Mouse (Mus musculus) heart, adult 8-10 months (tissue): ENCODE results near the gene Cd207. TPM values are rescaled to one million over a fixed set of nuclear protein-coding genes. Genes with fewer than 3 reads are reported as not detected.
"Not testable (repeated sequence)": the region's sequence is repeated elsewhere in the genome, so short reads cannot be mapped to it uniquely, and the experiment has no call there.

Source experiments
- DNase-seq: peaks from one replicate; pipeline ENCODE4 v3.0.0; 2022; ENCODE audit warnings: low spot score
- total RNA-seq, 4 experiments: library from RNA; stranded (reverse); gene quantifications; 2 replicates each; pipeline ENCODE4 v1.2.4; 2022

Cd207 gene
- total RNA-seq, 4 experiments from 2014 or later = 0.46 to 1.1 (median 0.75) TPM

DNA sequence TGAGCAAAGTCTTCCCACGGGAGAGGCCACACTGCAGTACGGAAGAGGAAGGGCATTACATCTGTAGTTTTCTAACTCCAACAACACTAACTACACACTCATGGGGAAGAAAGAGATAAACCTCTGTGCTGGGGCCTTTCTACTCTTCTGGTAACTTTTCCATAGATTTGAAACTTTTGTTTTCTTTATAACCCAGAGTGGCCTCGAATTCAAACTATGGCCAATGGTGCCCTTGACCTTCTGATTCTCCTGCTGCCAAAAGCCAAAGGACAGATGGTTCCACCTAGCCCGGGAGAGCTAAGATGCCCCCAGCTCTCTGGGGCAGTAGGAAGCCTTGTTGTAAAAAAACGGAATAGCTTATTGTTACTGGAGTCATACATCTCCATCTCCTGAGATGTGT is 22.3 kb upstream of the Cd207 start:
- no peak for DNase-seq

DNA sequence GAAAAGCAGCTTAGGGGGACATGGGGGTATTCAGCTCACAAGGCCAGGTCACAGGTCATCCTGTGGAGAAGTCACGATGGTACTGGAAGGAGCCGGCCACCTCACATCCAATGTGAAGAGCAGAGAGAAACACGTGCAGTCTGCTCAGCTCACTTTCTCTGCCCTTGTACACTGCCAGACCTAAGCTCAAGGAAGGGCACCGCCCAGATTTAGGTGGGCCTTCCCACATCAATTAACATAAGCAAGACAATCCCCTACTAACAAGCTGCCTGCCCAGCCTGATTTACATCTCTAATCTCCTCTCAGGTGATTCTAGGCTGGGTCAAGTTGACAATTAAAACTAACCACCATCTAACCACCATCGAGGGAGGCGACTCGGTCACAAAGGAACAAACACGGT is 20.3 kb upstream of the Cd207 start:
- no peak for DNase-seq

DNA sequence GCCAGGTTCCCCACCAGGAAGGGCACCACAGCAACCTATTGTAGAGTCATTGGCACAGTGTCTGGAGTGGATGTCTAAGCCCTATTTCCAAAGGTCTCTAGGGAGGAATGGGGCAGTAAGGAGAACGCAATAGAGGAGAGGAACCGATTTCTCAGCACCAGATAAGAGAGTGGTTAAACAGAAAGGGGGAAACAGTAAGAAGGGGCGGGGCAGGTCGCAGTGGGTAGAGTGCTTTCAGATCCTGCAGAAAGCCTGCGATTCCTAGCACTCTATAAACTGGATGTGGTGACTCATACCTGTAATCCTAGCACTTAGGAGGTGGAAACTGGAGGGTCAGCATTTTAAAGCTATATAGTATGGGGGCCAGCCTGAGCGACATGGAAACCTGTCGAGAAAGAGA is 19.0 kb upstream of the Cd207 start:
- DNase-seq = no peak

DNA sequence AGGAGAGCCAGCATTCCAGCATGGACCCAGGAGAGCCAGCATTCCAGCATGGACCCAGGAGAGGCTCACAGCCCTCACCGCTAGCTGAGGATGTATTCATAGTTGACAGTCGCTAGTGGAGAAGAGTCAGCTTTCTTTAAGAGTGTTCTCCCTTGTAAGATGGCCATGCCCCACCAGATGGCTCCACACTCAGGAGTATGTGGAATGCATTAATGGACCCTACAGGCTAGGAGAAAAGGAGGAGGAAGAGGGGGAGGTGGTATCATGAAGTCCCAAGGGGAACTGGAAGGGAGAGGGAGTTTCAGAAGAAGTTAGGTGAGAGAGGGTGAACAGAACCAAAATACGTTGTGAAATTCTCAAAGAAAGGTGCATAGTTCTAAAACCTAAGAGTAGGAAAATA is 18.1 kb upstream of the Cd207 start:
- DNase-seq = no peak

DNA sequence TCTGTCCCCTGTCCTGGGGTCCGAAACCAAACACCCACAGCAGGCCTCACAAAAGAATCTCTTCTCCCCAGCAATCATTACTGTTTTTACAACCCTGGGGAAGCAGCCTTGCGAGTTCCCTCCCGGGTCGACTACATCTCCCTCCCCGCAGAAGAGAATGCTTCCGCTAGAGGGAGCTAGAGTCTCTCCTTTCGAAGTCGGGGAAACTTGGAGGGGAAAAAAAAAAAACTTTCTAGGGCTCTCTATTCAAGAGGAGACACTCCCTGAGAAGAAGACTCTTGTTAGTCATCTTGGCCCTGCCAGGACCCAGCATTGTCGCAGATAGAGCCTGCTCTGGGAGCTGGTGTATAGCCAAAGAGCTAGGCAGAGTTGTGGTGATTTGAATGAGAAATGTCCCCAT is 16.2 kb upstream of the Cd207 start:
- peak; percentile 47 for DNase-seq

DNA sequence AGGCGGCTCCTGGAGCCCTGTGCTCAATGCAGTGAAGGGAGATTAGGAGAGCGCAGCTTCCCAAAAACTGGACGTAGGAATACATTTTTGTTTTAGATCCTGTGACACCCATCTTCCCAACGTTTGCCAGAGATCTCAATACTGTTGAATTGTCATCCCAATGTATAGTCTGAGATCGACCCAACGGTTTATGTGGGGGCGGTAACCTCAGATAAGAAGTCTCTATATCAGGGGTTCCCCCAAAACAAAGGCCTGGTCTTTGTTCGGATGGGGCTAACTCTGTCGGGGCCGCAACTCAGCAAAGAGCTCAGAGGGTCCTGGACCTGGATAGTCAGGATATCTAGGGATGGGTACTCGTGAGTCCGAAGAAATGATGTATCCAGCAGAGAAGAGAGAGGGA is 15.3 kb upstream of the Cd207 start:
- no peak for DNase-seq

DNA sequence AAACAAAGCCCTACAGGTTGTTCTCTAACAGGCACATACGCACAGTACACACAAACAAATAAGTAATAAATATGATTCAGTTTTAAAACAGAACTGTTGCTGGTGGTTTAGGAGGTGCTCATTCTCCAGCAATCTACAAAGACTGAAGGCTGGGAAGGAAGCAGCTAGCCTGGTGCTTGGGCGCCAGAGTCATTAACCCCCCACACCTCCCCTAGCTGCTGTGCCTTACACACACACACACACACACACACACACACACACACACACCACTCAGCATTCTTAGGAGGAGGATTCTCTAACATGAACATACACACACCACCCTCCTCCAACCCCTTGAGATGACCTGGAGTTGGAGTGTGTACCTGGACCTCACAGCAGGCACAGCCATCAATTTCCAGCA is 13.3 kb upstream of the Cd207 start:
- no peak for DNase-seq

DNA sequence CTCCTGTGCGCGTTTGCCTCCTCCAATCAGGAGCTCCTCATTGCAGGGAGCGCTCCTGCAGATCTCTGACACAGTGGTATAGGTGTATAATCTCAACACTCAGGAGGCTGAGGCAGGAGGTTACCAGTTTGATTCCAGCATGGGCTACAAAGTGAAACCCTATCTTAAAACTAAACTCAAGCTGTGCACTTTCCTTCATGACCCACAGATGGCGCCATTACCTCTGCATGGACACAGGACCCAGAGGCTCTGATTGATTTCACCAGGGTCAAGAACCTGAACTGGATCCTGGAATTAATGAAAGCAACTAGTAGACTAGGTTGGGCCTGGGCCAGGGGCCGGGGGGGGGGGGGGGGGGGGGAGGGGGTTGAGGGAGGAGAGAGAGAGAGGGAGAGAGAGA is 12.6 kb upstream of the Cd207 start:
- peak; percentile 13 for DNase-seq

DNA sequence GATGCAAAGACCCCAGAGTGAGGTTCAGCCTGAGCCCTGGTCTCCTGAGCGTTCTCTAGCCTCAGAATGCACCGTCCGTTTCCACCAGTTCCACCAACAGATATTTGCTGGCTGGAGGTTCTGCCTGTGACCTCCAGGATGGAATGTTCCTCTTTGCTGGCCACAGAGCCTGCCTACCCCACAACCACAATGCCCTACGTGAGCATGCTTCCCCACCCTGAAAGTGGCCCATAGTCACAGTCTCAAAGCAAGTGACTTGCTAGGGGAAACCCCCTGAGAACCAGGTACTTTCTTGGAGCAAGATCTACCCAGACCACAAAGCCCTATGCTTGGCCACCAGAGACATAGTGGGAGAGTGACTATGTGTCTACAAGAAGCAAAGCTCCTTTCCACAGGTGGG is 11.7 kb upstream of the Cd207 start:
- DNase-seq = no peak

DNA sequence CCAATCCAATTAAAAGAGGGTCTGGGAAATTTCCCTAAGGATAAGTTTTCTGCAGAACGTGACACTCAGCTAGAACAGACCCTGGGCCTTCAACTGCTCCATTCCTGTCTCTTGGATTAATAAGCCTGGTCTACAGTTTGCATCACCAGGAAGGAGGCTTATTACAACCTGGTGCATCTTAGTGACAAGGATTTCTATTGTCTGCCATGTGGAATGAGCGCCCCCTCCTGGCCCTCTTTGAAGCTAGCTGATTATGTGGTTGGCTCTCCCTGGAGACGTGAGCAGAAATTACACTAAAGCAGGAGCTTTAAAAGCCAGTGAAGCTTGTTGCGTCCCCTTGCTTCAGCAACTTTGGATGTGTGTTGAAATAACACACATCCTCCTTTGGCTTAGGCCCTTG is 4.3 kb downstream of the Cd207 start:
- DNase-seq = peak; percentile 31

DNA sequence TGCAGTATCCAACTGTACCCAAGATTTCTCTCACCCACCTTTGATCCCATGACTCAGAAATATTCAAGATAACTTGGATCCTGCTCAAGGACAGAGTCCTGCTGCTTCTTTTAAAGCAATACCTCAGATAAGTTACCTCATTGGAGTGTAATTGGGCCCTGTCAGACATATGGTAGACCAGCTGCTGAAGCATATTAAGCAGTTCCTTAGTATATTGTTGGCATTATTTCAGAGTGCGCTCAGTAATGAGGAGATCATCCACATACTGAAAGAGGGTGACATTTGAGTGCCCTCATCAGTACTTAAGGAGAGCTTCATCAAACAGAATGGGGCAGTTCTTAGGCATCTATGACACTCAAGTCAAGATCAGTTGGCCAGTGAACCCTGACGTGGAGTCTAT is 12.6 kb downstream of the Cd207 start:
- no peak for DNase-seq

DNA sequence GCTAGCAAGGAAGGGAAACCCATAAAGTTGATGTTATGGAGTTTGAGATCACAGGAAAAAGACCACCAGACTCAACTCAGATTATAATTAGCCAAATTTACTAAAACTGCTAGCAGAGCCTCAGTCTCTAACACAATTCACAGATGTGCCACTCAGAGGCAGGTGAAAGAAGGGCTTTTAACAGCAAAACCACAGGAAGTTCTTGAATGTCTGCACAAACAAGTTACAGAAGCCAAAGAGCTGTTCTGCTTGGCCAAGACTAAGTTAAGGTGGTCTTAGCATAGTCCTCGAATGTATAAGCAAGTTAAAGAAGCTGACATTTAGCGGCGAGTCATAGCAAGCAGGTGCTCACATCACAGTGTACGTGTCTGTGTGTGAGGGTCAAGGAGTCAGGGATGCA is 16.8 kb downstream of the Cd207 start:
- no peak for DNase-seq

DNA sequence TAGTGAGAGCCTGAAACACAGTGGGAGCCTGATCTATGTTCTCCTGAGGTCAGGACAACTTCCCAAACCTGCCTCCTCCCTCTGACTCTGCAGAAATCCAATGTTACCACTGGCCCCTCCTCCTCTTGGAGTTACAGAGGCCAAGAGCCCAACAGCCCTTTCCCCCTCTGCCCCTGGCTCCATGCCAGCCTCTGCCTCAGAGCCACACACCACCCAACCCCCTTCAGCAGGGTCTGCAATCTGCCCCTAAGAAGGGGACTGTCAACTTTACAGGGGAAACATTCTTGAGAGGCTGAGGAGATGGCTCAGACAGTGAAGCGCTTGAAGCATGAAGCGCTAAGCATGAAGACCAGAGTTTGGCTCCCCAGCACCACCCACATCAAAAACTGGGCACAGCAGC is 21.6 kb downstream of the Cd207 start, which contains the start of gene Clec4f:
Clec4f (minus strand) TSS at position 101 of the 400 bp plus-strand sequence.
- DNase-seq = no peak

DNA sequence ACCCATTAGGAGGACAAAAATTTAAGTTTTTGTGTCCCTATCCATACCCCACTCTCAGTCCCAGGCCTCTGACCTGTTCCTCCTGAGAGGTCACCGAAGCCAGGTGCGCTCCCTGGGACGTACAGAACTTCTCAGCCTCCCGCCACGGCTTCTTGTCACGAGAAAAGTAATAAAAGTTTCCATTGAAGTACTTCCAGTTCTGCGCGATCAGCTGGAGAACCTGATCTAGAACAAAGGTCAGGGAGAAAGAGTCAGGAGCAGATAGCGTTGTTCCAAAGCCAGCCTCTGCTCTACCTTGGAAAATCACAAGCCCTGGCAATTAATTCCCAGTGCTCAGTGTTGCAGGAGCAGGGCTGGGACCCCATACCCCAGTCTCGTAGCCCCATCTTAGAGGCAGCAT is 30.9 kb downstream of the Cd207 start:
- no peak for DNase-seq

DNA sequence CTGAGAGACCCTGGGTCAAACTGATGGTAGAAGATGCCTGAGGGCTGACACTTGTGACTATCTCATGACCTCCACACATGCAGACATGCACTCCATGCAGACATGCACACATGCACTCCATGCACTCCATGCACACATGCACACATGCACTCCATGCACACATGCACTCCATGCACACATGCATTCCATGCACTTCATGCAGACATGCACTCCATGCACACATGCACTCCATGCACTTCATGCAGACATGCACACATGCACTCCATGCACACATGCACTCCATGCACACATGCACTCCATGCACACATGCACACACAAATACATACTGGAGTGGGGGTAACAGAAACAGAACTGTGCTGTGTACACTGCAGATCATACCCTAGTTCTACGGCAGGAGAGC is 42.3 kb downstream of the Cd207 start:
- no peak for DNase-seq

DNA sequence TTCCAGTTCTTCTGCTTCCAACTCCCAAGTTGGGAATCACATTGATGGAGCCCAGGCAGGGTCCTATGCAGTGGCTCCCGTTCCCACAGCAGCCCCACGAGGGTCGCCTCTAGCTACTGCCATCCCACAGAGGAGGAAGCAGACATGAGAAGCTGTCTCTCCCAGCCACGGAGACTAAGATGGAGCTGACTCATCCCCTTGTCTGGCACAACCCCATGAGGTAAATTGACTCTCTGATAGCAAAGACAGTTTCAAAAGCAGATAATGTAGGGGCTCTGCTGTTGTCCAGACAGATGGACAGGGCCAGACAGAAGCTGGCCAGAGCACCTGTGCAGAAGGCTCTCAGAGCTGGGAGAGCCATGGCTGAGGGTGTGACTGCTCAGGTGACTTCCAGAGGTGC is 43.0 kb downstream of the Cd207 start:
- not testable (repeated sequence) for DNase-seq

DNA sequence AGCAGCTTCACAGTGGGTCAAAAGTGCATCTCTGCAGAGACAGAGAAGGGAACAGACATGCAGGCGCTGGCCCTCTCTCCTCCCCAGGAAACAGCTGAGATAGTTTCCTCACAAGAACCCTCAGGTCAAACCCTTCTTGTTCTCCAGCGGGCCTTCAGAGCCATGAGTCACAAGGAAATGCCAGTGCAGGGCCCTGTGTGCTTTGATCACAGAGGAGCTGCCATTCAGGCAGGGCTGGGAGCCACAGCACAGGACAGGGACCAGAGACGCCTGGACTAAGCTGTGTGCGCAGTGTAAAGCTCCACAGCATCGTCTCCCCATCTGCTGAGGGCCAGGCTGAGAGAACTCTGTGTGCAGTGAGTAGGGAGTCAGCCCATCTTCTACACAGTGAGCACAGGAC is 43.6 kb downstream of the Cd207 start:
- not testable (repeated sequence) for DNase-seq

DNA sequence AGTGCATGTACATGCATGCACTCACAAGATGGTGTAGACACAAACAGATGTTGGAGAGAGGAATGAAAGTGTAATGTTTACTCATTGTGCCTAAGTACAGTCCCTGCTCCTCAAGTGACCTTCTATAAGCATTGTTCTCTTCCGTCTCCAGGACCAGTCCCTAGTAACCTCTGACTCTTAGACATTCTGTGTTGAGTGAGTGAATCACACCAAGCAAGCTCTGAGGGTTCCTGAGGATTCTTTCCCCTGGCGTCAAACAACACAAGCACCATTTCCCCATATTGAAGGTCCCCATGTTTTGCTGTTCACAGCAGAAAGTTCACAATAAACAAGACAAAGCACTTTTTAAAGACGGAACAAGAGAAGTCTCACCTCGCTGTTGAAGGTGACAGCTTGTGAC is 45.8 kb downstream of the Cd207 start:
- no peak for DNase-seq

DNA sequence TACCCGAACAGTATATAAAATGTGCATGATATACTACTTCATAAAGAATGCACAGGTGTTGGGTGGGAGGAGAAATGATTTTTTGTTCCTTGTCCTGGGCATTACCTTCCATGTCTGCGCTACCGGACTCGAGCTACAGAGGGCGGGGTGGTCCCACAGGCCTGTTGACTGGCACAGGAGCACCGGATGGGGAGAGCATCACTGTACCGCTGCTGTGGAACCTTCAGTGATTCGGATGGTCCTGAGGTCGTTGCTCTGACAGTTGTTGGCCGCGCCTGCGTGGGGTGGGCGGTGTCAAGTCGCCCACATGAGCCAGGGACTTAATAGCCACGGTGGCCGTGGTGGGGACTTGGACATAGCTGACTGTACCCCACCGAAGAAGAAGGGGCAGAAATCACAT is 50.9 kb downstream of the Cd207 start:
- DNase-seq = no peak

Other genes with a start within 250 kb of the Cd207 start
- gene Tet3, start 218.8 kb downstream of the Cd207 start, total RNA-seq = 10 to 100 TPM; 15.5 to 19.8 (median 17.2) TPM
- 10 to 100 TPM; 32.7 to 37.1 (median 34.4) TPM for gene Dguok, start 170.9 kb downstream of the Cd207 start, total RNA-seq
- 1 to 10 TPM in 2 of 4 experiments, under 1 TPM in 2; 0.33 to 1.6 (median 0.89) TPM for gene Actg2, start 141.6 kb downstream of the Cd207 start, total RNA-seq
- 10 to 100 TPM; 11.4 to 14.9 (median 12.9) TPM for gene Stambp, start 105.1 kb downstream of the Cd207 start, total RNA-seq
- under 1 TPM; 0.25 to 0.57 (median 0.47) TPM for gene Clec4f, start 21.7 kb downstream of the Cd207 start, total RNA-seq
- not detected for gene Vax2, start 33.4 kb upstream of the Cd207 start, total RNA-seq
- gene Atp6v1b1, start 65.1 kb upstream of the Cd207 start, total RNA-seq = under 1 TPM in 1 of 4 experiments, not detected in 3; 0.17 TPM
- under 1 TPM in 1 of 4 experiments, not detected in 3; 0.22 TPM for gene Ankrd53, start 84.8 kb upstream of the Cd207 start, total RNA-seq
- gene Tex261, start 98.0 kb upstream of the Cd207 start, total RNA-seq = 100 to 1,000 TPM in 2 of 4 experiments, 10 to 100 TPM in 2; 91.3 to 107 (median 97.8) TPM
- gene Nagk, start 117.1 kb upstream of the Cd207 start, total RNA-seq = 10 to 100 TPM; 19.9 to 25.3 (median 22.7) TPM
- 10 to 100 TPM; 42.5 to 48.7 (median 46.1) TPM for gene Paip2b, start 153.9 kb upstream of the Cd207 start, total RNA-seq
- gene Zfp638, start 189.3 kb upstream of the Cd207 start, total RNA-seq = 10 to 100 TPM; 36.1 to 66.2 (median 52.6) TPM